Comparison of ENCODE assay signal across 16 mouse cellular contexts in the genomic region with DNA sequence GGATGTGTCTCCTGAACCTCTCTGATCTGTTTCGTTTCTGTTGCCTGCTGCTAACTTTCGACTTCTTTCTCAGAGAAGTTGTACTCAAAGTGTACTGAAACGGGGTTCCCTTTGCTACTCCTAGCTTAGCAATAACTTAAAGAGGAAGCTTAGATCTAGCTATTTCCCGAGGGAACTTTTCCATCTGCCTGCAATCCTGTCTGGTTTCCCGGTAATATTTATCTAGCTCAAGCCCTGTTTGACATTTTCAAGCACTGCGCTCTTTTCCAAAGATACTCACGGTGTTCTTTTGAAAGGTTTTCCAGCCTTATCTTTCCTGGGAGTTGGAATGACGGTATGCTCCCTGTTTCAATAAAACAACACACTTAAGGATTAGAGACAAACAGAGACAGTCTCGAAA.
DNase-seq lines count a peak whose midpoint lies in the region; ATAC-seq and TF ChIP-seq lines count a peak whose summit lies in the region.
"Had no signal": no experiment of that assay in that cellular context is flagged by ENCODE, and none has a peak within 500 bp of the region (broad histone marks: within the 10 kb centered on the region; RNA-seq: fewer than 3 reads in every experiment).

No protein-coding gene starts in this region.

- no peak for DNase-seq in heart, adult 9 months (ENCODE audit: low spot score in 2 of 2)
- DNase-seq in kidney, postnatal 4 days, result no peak
- DNase-seq in testis, postnatal 10 days (ENCODE audit: low spot score), result no peak
- DNase-seq in yolk sac, embryonic 10.5 days (ENCODE audit: low spot score), result peak; percentile 13
- no peak for DNase-seq in T-cell, adult 2 months (ENCODE audit: low spot score)
- DNase-seq: adrenal gland, postnatal 10 days had no signal

- no peak overlapping the region for H3K9ac ChIP-seq in heart, embryonic 12.5 days
- H3K9ac ChIP-seq in kidney, embryonic 15.5 days, result no peak overlapping the region
- H3K9ac ChIP-seq: hindbrain, embryonic 14.5 days; lung, embryonic 15.5 days; midbrain, embryonic 15.5 days had no signal

- H3K27ac ChIP-seq in heart, embryonic 12.5 days (ENCODE audit: poor library complexity, severe bottlenecking), result no peak overlapping the region
- H3K27ac ChIP-seq in kidney, embryonic 15.5 days, result peak overlapping the region; percentile 59; the same call in 1 of the 2 replicates
- H3K27ac ChIP-seq in testis, adult 2 months (ENCODE audit: control insufficient read depth, insufficient read depth, low read depth, low read length), result peak overlapping the region; percentile 80
- H3K27ac ChIP-seq: hindbrain, embryonic 14.5 days; left cerebral cortex, adult 2 months; lung, embryonic 15.5 days; macrophage; midbrain, embryonic 15.5 days had no signal

- no peaks in the 10 kb centered on the region for H3K36me3 ChIP-seq in heart, embryonic 12.5 days
- H3K36me3 ChIP-seq in kidney, embryonic 15.5 days, result no peaks in the 10 kb centered on the region
- H3K36me3 ChIP-seq in testis, adult 2 months (ENCODE audit: control insufficient read depth, insufficient read depth, low read length), result no peaks in the 10 kb centered on the region
- H3K36me3 ChIP-seq: lung, embryonic 15.5 days; midbrain, embryonic 15.5 days had no signal

- no peaks in the 10 kb centered on the region for H3K27me3 ChIP-seq in heart, embryonic 12.5 days (replicated peaks)
- H3K27me3 ChIP-seq in kidney, embryonic 15.5 days, result no peaks in the 10 kb centered on the region
- no peaks in the 10 kb centered on the region for H3K27me3 ChIP-seq in testis, adult 2 months (ENCODE audit: control insufficient read depth, insufficient read depth, low read length)
- H3K27me3 ChIP-seq: lung, embryonic 15.5 days; midbrain, embryonic 15.5 days had no signal

- H3K4me3 ChIP-seq in heart, embryonic 12.5 days, result no peak overlapping the region
- no peak overlapping the region for H3K4me3 ChIP-seq in kidney, embryonic 15.5 days (replicated peaks)
- peak overlapping the region; percentile 30 for H3K4me3 ChIP-seq in testis, adult 2 months (ENCODE audit: control insufficient read depth, low read depth, low read length)
- H3K4me3 ChIP-seq: erythroblast, embryonic 14.5 days; left cerebral cortex, adult 2 months; lung, embryonic 15.5 days; midbrain, embryonic 15.5 days had no signal

- peaks cover 6% of the 10 kb centered on the region; the same call in 1 of the 2 replicates for H3K4me1 ChIP-seq in heart, embryonic 12.5 days (replicated peaks)
- 0 out of 2 replicates have a peak, but pooled peaks cover 4% of the 10 kb centered on the region for H3K4me1 ChIP-seq in kidney, embryonic 15.5 days
- H3K4me1 ChIP-seq in testis, adult 2 months (ENCODE audit: control insufficient read depth, insufficient read depth, low read length), result peaks cover 9% of the 10 kb centered on the region
- H3K4me1 ChIP-seq: lung, embryonic 15.5 days had no signal

- no peak for ATAC-seq in heart, embryonic 12.5 days (ENCODE audit: insufficient number of reproducible peaks, low FRiP score)
- ATAC-seq in kidney, embryonic 15.5 days (replicated peaks; ENCODE audit: low FRiP score), result no peak
- ATAC-seq: forebrain, embryonic 16.5 days; midbrain, embryonic 15.5 days had no signal

- peak overlapping the region; percentile 45 for H3K4me2 ChIP-seq in heart, embryonic 12.5 days
- no peak overlapping the region for H3K4me2 ChIP-seq in kidney, embryonic 15.5 days
- H3K4me2 ChIP-seq: hindbrain, embryonic 14.5 days; lung, embryonic 15.5 days; midbrain, embryonic 15.5 days had no signal

- no peak for TF ChIP-seq POLR2A in testis, adult 2 months (IDR thresholded peaks at IDR 0.05; ENCODE audit: control insufficient read depth, low read depth, low read length)

- WGBS in heart, embryonic 12.5 days, result 12% methylated on average over 9 of the region's 9 CpGs
- WGBS in kidney, embryonic 15.5 days, result 57% methylated on average over 9 of the region's 9 CpGs

- TF ChIP-seq CTCF in testis, adult 2 months (IDR thresholded peaks at IDR 0.05; ENCODE audit: control insufficient read depth, insufficient read depth, insufficient replicate concordance, low read depth, low read length), result no peak

- 0 out of 2 replicates have a peak, but pooled peaks cover 2% of the 10 kb centered on the region for H3K9me3 ChIP-seq in heart, embryonic 12.5 days (replicated peaks)
- H3K9me3 ChIP-seq in kidney, embryonic 15.5 days (replicated peaks), result no peaks in the 10 kb centered on the region
- H3K9me3 ChIP-seq: lung, embryonic 15.5 days; midbrain, embryonic 15.5 days had no signal
